Mouse (Mus musculus) neural tube, embryonic 10.5 days (tissue): ENCODE results near the gene Ets2.
"Not testable (repeated sequence)": the region's sequence is repeated elsewhere in the genome, so short reads cannot be mapped to it uniquely, and the experiment has no call there.

Source experiments
- DNase-seq: peaks from one replicate; pipeline ENCODE4 v3.0.0-alpha.2; 2017; ENCODE audit warnings: low spot score; ENCODE audit errors: extremely low spot score

Ets2 gene

DNA sequence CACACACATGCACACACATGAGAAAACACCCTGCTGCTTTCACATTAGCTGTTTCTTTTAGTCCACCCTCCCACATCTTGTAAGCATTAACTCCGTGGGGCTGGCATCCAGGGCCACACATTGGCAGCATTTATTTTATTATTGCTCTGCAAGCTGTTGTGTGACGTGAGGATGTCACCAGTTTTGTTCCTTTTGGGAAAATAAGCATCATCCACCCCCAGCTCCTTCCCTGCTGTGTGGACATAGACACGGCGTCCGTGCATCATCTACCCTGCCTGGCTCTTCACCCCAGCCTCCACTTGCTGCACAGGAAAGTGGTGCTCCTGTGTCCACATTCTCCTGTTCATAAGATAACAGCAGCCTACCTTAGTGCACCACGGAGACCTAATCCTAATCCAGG, 27.9 kb downstream of the Ets2 start:
- no peak for DNase-seq

DNA sequence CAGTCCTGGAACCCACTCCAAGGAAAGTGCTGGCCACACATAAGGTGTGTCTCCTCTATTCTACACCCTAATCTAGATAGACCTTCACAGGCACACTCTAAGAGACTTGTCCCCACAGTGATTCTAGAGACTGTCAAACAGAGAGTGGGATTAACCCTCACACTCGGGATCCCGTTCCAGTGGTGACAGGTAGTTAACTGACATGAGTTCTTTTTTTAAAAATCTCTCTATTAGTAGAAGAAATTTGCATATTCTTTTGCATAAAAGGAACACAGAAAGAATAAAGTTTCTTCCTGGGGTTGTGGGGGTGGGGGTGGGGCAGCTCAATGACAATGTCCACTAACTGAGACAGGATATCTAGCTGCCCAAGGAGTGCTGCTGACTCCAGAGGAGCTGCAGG, 32.9 kb downstream of the Ets2 start:
- no peak for DNase-seq

DNA sequence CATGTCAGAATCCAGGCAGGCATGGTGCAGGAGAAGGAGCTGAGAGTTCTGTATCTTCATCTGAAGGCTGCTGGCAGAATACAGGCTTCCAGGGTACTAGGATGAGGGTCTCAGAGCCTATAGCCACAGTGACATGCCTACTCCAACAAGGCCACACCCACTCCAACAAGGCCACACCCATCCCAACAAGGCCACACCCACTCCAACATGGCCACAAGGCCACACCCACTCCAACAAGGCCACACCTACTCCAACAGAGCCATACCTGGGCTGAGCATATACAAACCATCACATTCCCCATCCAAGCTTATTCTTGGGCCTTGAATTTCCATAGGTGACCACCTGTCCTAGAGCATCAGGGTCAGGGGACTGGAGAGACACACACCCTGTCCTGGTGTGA, 34.2 kb downstream of the Ets2 start:
- no peak for DNase-seq

DNA sequence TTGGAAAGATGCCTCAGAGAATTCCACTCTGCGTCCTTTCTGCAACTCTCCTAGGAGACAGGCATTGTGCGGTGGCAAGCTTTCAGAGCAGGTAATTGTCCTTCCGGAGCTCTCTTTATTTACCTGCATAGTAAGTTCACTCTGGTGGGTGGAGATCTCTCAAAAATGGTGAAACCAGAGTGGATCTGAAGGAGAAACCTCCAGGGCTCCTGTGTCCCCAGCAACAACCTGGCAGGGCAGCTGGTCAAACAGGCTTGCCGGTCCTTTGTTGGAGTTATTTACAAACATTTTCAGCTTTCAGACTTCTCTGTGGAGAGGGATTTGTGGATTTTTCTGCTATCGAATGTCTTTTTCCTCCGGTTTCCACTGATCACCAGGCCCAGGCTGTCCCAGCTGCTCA, 34.6 kb downstream of the Ets2 start:
- DNase-seq: no peak

DNA sequence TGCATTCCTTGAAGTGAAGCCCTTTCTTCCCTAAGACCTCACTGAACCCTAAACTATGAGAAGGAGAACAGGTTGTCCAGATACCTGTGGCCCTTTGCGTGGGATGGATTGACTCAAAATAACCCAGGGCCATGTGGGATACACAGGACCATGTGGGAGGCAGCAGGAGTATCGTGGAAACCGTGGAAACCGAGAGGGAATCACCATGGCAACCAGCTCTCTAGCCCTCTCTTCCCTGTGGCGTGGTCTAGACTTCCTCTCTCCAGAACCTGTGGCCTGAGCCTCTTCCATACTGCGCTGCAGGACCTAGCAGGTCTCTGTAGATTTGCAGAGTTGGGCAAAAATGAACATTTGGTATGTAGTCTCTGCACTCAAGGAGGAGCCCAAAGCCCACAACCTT, 37.6 kb downstream of the Ets2 start:
- DNase-seq: no peak

DNA sequence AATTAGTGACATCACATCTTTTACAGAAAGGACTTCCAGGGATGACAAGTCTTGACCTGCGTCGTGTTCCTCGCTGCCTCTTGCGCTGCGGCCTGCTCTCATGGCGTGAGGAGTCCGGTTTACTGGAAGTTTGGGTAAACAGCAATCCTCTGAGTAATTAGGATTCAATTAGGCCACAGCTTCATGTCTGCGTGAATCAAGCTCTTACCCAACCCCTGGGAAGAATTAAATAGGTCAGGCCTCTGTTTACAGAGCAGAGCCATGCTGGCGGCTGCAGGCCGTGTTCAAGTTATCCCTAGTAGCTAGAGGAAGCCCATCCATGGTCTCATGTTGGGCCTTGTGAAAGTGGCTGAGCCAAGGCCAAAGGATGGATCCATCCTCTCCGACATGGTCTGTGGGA, 39.5 kb downstream of the Ets2 start:
- DNase-seq: no peak

DNA sequence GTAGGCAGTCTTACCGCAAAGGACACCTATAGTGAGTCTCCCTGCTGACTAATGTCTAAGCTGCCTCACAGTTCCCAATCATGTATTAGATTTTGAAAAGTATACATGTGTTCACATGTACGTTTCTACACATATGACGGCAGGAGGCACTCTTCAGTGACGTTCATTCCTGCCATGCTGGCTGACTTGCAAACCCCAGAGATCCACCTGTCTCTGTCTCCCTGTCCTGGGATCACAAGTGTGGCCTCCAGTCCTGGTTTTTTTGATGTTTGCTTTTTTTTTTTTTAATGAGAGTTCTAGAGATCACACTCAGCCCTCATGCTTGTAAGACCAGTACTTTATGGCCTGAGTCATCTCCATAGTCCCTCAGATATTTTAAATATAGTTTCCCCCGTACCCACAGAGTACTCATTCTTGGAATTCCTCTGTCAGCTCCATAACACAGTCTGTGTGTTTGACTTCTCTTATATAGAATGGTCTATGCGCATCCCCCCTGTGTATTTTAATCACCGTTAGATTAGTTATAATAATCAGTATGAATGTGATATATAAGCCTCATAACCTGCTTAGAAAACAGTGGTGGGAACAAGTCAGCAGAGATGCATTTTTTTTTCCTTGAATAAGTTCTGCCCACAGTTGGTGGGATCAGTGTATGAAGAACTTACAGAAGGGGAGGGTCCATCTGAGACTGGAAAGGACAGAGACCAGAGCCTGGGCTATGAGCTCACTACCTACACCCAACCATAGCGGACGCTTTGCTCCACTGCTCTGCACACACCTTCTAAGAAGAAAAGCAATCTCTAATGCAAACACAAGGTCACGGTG, 40.3 kb downstream of the Ets2 start:
- DNase-seq: no peak

DNA sequence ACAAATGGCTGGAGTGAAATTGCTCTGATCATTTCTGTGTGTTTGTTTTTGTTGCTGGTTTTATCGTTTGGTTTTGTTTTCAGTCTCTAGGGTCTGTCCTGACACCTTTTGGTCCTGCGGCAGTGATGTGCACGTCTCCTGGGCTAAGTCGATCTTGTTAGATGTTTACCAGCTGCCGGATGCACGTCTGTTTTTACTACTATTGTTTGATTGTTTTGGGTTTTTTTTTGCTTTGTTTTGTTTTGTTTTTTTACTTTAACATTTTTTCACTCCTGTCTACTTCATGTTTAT, 40.8 kb downstream of the Ets2 start:
- no peak for DNase-seq

DNA sequence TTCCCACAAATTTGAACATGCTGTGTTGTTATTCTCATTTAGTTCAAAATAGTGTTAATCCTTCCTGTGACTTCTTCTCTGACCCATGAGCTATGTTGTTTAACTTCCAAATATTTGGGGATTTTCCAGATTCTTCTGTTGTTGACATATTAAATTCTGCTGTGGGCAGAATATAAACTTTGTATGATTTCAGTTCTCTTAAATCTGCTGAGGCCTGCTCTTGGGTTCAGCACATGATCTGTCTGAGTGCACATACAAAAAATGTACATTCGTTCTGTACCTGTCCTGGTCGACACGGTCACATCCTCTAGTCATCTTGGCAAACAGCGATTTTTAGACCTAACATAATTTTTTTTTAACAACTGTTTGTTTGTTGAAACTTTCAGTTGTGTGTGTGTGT, 41.2 kb downstream of the Ets2 start:
- DNase-seq: no peak

DNA sequence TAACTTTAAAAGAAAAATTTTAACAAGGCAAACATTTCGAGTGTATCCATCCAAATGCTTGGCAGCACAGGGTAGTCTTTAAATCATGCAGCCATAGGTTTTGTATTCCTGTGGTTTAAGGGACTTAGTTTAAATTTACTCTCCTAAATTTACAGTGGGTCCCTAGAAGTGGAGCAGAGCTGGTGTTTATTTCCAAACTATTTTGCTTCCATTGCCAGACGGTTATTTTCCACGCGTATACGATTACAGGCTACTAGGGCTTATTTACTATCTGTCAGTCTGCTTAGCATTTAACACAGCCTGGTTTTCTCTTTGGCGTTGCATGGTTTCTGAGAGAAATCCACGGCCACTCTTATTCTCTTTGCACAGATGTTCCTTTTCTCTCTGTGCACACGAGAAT, 42.9 kb downstream of the Ets2 start:
- DNase-seq: no peak

DNA sequence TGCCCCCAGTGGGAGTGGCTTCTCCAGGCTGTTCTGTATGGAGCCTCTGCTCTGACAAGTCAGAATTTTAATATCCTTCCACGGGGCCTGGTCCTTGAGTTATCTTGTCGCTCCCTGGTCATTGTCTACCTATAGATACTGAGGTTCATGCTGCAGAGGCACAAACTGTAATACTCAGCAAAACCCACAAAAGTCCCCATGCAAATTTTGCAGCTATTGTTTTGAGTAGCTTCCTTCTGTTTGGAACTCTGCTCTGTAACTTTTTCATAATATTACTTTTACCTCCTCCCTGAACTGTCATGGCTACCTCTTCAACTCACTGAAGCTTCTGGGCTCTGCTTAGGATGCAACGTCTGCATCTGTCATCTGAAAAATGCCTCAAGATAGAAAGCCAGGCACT, 43.8 kb downstream of the Ets2 start:
- no peak for DNase-seq

DNA sequence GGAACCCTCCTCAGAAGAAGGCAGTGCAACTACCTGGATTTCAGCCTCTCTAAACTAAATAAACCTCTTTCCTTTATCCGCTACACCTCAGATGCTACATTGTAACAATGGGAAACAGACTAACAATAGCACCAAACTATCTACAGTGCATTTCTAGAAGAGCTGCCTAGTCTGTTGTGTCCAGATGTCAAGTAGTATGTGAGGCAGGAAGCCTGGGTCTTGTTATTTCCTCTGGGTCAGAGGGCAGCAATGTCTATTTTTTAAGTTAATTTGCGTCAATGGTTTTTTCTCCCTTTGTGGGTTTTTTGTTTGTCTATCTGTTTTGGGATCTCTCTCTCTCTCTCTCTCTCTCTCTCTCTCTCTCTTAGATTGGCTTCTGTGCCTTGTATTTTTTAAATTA, 44.7 kb downstream of the Ets2 start:
- DNase-seq: no peak

DNA sequence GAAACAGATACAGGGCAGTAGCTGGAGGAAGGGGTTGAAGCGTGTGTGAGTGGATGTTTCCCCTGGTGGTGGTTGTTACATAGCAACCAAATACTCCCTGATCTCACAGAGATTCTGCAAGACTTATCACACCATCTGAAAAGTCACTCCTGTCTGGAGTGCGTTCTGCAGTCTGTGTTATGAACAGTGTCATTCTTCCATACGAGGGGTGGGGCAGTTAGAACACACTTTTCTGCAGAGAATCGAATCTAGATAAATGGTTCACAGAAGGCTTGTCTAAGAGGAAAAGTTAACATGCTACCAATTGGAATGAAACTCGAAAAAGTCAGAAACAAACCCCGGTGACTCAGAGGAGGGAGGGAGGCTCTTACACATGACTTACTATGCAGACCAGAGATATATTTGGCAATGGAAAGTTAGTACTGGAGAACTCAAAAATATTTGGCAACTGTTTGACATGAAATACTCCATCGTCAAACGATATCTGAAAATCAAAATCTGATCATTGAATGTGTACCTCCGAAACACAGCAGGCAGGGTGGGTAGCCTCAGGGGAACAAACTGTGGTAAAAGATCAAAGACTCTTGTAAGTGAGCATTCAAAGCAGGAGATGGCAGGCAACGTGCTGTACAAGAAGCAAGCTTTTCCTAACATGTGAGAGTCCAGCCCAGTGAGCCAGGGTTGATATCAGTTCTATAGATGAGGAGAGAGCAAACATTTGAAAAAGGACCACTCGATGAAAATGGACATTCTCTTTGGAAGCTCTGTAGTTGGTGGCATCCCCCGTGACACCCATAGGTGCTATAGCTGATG, 47.6 kb downstream of the Ets2 start:
- DNase-seq: no peak

DNA sequence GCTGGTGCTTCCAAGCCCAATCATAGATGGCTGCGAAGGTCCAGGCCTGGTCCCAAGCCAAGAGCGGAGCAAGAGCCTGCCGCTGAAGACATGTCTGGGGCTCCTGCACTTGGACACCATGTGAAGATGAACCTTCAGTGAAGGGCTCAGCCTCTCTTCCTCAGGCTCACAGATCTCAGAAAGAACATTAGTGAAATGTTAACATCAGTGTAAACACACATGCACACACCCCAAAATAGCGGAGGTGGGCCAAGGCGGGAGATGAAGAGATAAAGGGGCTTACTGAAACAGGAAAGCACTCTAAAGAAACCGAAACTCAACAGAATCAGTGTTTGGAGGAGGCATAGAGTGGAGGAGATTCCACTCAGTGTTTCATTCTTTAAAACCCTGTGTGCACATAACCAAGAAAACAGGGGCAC, 48.3 kb downstream of the Ets2 start:
- DNase-seq: no peak

DNA sequence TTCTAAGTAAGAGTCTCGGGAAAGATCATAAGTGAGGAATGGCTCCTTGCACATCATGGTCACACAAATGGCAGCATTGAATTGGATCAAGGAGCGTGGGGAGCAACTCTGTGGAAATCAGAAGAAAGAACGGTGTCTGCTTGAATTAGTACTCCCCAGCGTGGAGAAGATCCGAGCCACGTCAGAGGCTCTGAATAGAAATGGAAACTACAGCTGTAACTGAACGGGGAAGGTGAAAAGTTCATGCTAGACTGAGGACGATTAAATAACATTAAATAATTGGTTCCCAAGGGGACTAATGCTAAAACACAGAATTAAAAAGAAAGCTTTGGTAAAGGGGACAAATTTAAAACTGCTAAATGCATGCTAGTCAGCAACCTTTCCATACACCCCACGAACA, 50.6 kb downstream of the Ets2 start:
- no peak for DNase-seq

DNA sequence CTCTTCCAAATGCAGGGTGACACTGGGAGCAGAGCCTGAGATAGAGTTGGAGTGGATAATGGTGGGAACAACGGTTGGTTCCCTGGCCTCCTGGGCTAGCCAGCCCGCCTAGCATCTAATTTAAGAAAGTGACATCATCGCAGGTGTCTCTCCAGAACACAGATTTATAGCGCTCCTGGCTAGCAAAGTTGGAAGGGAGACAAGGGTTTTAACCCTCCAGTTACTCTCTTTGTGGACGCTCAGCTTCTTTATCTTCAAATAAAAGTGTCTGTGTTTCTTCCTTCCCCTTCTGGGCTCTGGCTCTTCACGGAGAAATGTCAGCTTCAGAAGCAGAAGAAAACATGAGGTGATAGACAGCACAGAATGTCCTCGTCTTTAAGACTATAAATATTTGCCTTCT, 51.4 kb downstream of the Ets2 start:
- DNase-seq: no peak

DNA sequence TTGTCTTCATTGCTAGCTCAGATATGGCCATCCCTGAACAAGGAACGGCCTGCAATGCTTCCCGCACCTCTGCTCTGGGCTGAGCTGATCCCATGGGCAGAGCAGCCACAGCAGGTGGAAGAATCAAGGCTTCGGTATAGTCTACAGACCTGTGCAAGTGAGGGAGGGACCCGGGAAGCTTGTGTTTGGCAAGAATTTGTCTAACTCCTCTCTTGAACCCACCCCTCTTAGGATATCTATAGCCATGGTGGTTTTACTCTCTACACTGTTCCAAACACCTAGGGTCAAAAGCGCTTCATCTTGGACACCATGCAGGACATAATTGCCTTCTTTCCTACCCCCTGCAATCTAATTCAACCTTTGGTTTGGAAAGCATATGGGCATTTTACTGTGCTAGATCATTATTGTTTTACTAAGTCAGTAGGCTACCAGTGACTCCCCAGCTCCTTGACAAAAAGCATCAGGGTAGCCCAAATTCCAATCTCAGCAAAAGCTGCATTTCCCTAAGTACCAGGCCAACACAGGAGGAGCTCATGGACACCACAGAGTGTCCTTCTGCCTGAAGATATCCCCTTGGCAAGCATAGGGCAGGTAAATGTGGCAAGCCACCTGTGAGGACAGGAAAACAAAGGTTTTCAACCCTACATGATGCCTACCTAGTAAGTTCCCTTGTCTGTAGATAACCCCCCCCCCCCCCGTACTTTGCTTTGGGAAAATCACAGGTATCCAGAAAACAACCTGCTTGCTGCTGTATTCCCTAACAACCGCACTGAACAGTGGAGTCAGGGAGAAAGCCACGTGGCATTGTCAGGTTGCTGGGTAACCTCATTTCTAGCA, 57.5 kb downstream of the Ets2 start:
- no peak for DNase-seq

DNA sequence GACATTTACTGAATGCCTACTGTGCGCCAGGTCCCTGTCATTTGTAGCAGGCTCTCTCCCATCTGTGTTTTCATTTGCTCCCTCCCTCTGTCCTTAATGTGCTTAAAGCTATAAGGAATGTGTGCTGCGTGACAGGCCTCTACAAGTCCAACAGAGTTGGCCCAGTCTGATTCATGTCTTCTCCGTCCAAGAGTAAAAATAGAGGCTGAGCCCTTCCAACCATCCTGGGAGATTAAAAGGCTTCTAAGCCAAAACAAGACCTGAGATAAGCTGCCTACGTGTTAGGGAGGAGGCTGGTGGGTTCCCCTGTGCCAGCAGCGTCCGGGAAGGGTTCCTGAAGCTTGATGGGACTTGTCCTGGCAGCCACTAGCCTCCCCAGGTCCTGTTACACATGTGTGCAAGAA, 58.1 kb downstream of the Ets2 start:
- no peak for DNase-seq

DNA sequence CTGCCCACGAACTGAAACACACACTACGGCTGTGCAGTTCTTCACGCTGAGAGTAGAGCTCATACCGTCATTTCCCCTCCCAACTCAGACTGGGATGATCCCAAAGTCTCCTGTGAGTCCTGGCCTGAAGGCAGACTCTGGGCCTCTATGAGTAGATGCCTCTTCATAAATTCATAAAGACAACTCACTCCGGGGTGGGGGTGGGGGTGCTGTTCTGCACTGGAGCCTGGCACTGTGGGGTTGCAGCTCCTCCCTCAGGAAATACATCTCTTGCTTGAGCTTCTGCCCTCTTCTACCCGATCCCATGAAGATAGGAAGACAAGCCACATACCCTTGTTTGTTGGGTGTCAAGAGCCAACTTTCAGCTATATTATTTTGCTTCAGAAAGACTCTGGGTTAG, 59.9 kb downstream of the Ets2 start:
- no peak for DNase-seq

DNA sequence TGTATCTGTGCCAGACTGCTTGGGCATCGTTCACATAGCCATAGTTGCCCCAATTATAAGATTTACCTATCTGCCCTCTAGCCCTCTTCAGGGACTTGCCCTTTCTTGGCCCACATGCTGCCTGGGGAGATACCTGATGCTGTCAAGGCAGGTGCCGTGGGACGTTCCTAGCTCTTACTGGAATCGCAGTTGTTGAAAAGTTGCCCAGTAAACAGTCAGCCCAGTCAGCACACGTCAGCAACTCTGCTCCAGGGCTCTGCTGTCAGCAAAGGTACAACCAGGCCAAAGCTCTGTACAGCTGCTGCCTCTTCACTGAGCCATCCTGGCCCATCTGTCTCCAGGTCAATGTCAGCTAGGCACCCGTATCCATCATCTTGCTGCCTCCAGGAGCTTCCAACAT, 61.3 kb downstream of the Ets2 start:
- DNase-seq: no peak

DNA sequence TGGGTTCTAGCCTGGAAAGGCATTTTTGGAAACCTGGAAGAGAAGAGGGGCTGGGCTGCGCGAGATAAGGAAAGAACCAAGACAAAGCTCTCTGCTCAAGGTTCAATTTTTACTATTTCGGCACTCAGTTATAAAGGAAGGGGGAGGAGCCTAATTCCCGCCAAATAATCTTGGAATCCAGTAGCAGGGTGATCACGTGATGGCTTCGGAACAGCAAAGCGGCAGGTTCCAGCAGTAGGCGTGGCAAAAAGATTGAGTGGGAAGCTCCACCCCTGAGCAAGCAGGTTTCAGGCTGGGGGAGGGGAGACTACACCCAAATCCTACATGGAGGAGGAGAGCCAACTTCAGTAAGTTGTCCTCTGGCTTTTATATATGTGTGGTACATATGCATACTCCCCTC, 62.2 kb downstream of the Ets2 start:
- DNase-seq: not testable (repeated sequence)

DNA sequence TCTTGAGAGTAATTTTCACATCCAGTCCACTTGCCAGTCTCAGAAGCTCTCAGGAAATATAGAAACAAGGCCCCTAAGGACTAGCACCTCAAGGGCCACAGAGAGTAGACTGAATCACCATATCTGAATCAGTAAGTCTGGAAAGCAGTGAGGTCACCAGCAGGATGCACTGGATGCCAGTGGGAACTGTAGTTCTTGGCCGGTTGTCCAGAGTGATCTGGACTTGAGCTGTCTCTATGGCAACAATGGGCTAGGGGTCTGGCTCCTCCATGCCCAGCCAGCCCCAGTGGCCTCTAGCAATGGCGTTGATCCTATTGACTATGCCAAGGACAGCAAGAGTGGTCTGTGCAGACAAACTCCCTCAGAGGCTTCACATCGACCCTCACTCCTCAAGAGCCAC, 64.3 kb downstream of the Ets2 start:
- DNase-seq: no peak
